Mouse (Mus musculus) neural tube, embryonic 13.5 days (tissue): ENCODE data around the gene Gfral. TPM values are rescaled to one million over a fixed set of nuclear protein-coding genes. Genes with fewer than 3 reads are reported as not detected.
A peak's percentile ranks its signal among the peaks of the same experiment; 100 is the strongest.
"Not testable (repeated sequence)": the region's sequence is repeated elsewhere in the genome, so short reads cannot be mapped to it uniquely, and the experiment has no call there.

Source experiments
- ATAC-seq: fragments of 200-750 bp; cut with Nextera tagmentation; 2 replicates; pipeline ENCODE4 v1.8.0; 2017; ENCODE audit warnings: low read depth, mild to moderate bottlenecking, moderate TSS enrichment, moderate library complexity
- H3K27ac ChIP-seq: fragments of 300-500 bp; sonication (generic); replicated peaks from 2 replicates; pipeline ENCODE4 v1.5.1; 2015; ENCODE audit warnings: moderate library complexity, mild to moderate bottlenecking, inconsistent platforms
- H3K27me3 ChIP-seq: fragments of 300-500 bp; sonication (generic); 2 replicates; pipeline ENCODE4 v1.6.1; 2015; ENCODE audit warnings: mild to moderate bottlenecking, inconsistent platforms
- H3K36me3 ChIP-seq: fragments of 300-500 bp; sonication (generic); 2 replicates; pipeline ENCODE4 v1.6.1; 2015; ENCODE audit warnings: mild to moderate bottlenecking, inconsistent platforms
- H3K4me1 ChIP-seq: fragments of 300-500 bp; sonication (generic); replicated peaks from 2 replicates; pipeline ENCODE4 v1.6.1; 2015; ENCODE audit warnings: inconsistent platforms
- H3K4me2 ChIP-seq: fragments of 300-500 bp; sonication (generic); 2 replicates; pipeline ENCODE4 v1.6.1; 2015; ENCODE audit warnings: inconsistent platforms, mild to moderate bottlenecking, moderate library complexity
- H3K4me3 ChIP-seq: fragments of 300-500 bp; sonication (generic); 2 replicates; pipeline ENCODE4 v1.5.1; 2015; ENCODE audit warnings: mild to moderate bottlenecking, inconsistent platforms
- H3K9ac ChIP-seq: fragments of 300-500 bp; sonication (generic); 2 replicates; pipeline ENCODE4 v1.6.1; 2015; ENCODE audit warnings: moderate library complexity, mild to moderate bottlenecking, inconsistent platforms
- H3K9me3 ChIP-seq: fragments of 300-500 bp; sonication (generic); 2 replicates; pipeline ENCODE4 v1.6.1; 2016; ENCODE audit warnings: inconsistent platforms
- WGBS: fragments of 180-500 bp; shearing (Covaris S2); methylation state at CpG from one replicate; pipeline ENCODE4 v1.1.7; 2015; 5-methylcytosine and 5-hydroxymethylcytosine counted together
- polyA plus RNA-seq: library from polyadenylated mRNA; unstranded; fragments of >200 nt; fragmentation: Nextera tagmentation; extraction: Ambion mirVana; gene quantifications from 2 replicates; pipeline ENCODE4 v1.2.1, GENCODE M21; 2015

The Gfral gene
- polyA plus RNA-seq, 1 experiment from 2014 or later, result not detected

DNA sequence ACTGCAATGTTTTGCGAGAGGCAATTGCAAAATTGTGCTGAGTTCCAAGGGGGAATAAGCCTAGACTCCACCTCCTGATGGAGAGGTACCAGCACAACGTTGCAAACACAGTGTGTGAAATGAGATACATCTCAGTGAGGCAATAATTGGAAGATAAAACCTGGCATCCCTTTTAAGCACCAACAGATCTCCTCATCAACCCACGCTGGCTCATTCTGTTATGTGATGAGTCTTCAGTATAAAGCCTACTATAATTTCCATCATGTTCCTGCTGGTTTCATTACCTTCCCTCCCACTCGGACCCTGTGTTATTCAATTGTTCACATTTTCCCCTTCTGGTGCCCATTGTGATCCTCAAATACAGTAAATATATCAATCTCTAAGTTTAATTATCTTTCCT is 1.2 kb upstream of the Gfral start:
- no peak for ATAC-seq

GRCm38 (mm10) chr9:76196917-76197316 is 16.5 kb downstream of the Gfral start:
- no peak for ATAC-seq
- H3K9me3 ChIP-seq, result no peaks in the 10 kb centered on the region
- H3K4me2 ChIP-seq, result no peak overlapping the region
- H3K27ac ChIP-seq, result no peak overlapping the region
- H3K36me3 ChIP-seq, result no peaks in the 10 kb centered on the region
- 91% methylated on average over 4 of the region's 4 CpGs for WGBS
- H3K9ac ChIP-seq, result no peak overlapping the region
- H3K27me3 ChIP-seq, result no peaks in the 10 kb centered on the region
- no peak overlapping the region for H3K4me3 ChIP-seq
- H3K4me1 ChIP-seq, result no peaks in the 10 kb centered on the region

More for the DNA sequence above, 1.2 kb upstream of the Gfral start:
- H3K4me3 ChIP-seq, result no peak overlapping the region
- 67% methylated on average over 4 of the region's 4 CpGs for WGBS
- no peaks in the 10 kb centered on the region for H3K27me3 ChIP-seq
- H3K27ac ChIP-seq, result no peak overlapping the region
- H3K9ac ChIP-seq, result no peak overlapping the region
- no peak overlapping the region for H3K4me2 ChIP-seq
- no peaks in the 10 kb centered on the region for H3K9me3 ChIP-seq
- no peaks in the 10 kb centered on the region for H3K36me3 ChIP-seq
- no peaks in the 10 kb centered on the region for H3K4me1 ChIP-seq

GRCm38 (mm10) chr9:76179221-76179620 is 34.2 kb downstream of the Gfral start:
- Histone ChIP-seq H3K27ac (no peak overlapping the region), H3K4me3 (no peak overlapping the region), H3K9me3 (no peaks in the 10 kb centered on the region), H3K4me1 (no peaks in the 10 kb centered on the region), H3K9ac (no peak overlapping the region), H3K27me3 (no peaks in the 10 kb centered on the region), H3K36me3 (no peaks in the 10 kb centered on the region), H3K4me2 (no peak overlapping the region)
- no peak for ATAC-seq

DNA sequence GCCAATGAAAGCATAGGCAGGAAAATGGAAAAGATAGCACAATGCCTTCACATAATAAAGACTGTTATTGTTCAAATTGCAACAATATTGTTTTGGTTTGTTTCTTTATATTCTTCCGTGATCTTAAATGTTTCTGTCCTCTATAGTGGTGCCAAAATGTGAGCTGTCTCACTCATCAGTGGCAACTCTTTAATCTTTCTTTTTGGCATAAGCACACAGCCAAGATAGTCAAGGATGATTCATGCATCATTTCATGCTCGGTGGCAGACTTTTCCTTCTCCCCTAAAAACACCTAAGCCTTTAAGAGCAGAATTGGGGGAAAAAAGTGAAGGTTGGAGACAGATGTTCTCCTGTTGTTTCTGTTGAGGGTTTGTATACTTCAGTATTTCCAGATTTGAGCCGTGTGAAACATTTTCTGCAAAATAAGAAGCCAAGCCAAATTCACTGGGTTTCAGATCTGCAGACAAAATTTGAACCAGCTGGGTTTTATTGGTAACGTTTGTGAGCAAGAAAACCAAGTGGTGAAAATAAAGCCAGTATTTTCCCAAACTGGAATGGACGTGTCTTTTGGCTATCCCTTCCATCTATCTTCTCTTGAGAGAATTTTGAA is 40.7 kb downstream of the Gfral start:
- Histone ChIP-seq H3K4me3 (no peak overlapping the region), H3K9ac (no peak overlapping the region), H3K27me3 (no peaks in the 10 kb centered on the region), H3K9me3 (no peaks in the 10 kb centered on the region), H3K36me3 (no peaks in the 10 kb centered on the region), H3K4me2 (no peak overlapping the region), H3K4me1 (no peaks in the 10 kb centered on the region), H3K27ac (no peak overlapping the region)
- no peak for ATAC-seq
- WGBS, result 82% methylated on average over 5 of the region's 5 CpGs

DNA sequence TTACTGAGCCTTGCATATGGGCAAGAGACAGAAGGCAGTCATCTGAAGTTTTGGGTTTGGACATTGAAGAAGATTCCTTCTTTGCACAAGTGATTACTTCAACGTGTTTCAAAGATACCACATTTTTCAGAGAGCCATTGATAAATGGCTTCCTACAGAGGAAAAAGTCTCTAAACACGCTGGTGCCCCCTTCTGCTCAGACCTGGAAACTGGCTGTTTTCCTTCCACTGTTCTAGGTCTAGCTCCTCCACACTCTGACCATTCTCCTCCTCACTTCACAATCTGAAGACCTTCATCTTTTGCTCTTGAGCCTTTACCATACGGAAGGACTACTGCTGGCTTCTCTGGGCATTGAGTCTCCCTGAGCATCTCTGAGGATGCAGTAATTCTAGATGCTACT is 45.1 kb downstream of the Gfral start:
- Histone ChIP-seq H3K9ac (no peak overlapping the region), H3K4me1 (no peaks in the 10 kb centered on the region), H3K4me2 (no peak overlapping the region), H3K9me3 (no peaks in the 10 kb centered on the region), H3K36me3 (no peaks in the 10 kb centered on the region), H3K27ac (no peak overlapping the region), H3K4me3 (no peak overlapping the region), H3K27me3 (no peaks in the 10 kb centered on the region)
- WGBS, result 55% methylated on average over 3 of the region's 3 CpGs
- ATAC-seq, result no peak

DNA sequence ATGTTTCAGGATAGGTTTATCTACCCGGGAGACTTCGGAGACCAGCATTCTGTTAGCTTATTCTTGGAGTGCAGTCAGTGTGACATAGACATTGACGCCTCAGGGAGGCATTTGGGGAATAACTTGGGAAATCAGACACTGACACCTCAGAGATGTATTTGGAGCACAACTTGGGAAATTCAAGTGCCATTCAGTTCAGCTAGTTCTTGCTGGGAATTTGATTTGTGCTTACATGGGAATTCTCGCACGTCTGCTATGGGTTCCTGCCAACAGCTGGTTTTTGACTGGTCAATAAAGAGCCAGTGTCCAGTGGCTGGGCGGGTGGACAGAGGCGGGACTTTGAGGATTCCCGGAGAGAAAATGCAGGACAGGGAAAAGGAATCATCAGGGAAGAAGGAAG is 51.0 kb downstream of the Gfral start:
- 70% methylated on average over 8 of the region's 8 CpGs for WGBS
- H3K4me2 ChIP-seq, result no peak overlapping the region
- ATAC-seq, result no peak
- no peaks in the 10 kb centered on the region for H3K36me3 ChIP-seq
- H3K4me1 ChIP-seq, result no peaks in the 10 kb centered on the region
- no peaks in the 10 kb centered on the region for H3K27me3 ChIP-seq
- no peak overlapping the region for H3K9ac ChIP-seq
- no peak overlapping the region for H3K27ac ChIP-seq
- no peak overlapping the region for H3K4me3 ChIP-seq
- no peaks in the 10 kb centered on the region for H3K9me3 ChIP-seq

DNA sequence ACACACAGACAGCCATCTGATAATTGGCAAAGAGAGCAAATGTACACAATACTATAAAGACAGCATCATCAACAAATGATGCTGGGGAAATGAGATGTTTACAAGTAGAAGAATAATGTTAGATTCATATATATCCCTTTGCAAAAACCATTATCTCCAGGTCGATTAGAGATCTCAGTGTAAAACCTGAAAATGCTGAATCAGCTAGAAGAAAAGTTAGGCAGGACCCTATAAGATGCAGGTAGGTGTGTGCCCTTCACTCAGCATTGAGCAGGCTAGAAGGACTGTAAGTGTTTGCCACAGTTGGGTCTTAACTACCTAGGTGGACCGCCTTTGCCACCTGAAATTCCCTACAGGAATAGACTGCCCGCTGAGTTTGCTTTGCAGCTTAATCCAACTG is 67.9 kb downstream of the Gfral start:
- ATAC-seq, result no peak
- WGBS, result 69% methylated on average over 3 of the region's 3 CpGs

GRCm38 (mm10) chr9:76138378-76139109 is 74.9 kb downstream of the Gfral start:
- H3K4me3 ChIP-seq, result no peak overlapping the region
- H3K9ac ChIP-seq, result no peak overlapping the region
- ATAC-seq, result peak; percentile 59; the same call in 1 of the 2 replicates
- no peaks in the 10 kb centered on the region for H3K36me3 ChIP-seq
- 69% methylated on average over 3 of the region's 3 CpGs for WGBS
- no peaks in the 10 kb centered on the region for H3K27me3 ChIP-seq
- no peak overlapping the region for H3K4me2 ChIP-seq
- H3K9me3 ChIP-seq, result no peaks in the 10 kb centered on the region
- no peak overlapping the region for H3K27ac ChIP-seq
- no peaks in the 10 kb centered on the region for H3K4me1 ChIP-seq

More for the DNA sequence above, 67.9 kb downstream of the Gfral start:
- no peaks in the 10 kb centered on the region for H3K27me3 ChIP-seq
- H3K4me2 ChIP-seq, result no peak overlapping the region
- no peak overlapping the region for H3K27ac ChIP-seq
- H3K36me3 ChIP-seq, result no peaks in the 10 kb centered on the region
- no peaks in the 10 kb centered on the region for H3K9me3 ChIP-seq
- no peaks in the 10 kb centered on the region for H3K4me1 ChIP-seq
- no peak overlapping the region for H3K4me3 ChIP-seq
- no peak overlapping the region for H3K9ac ChIP-seq

- no peak overlapping the region for H3K9ac ChIP-seq
- no peaks in the 10 kb centered on the region for H3K36me3 ChIP-seq
- WGBS, result 78% methylated on average over 6 of the region's 6 CpGs
- H3K4me2 ChIP-seq, result no peak overlapping the region
- H3K4me1 ChIP-seq, result no peaks in the 10 kb centered on the region
- no peaks in the 10 kb centered on the region for H3K9me3 ChIP-seq
- no peak for ATAC-seq
- no peak overlapping the region for H3K4me3 ChIP-seq
- H3K27me3 ChIP-seq, result no peaks in the 10 kb centered on the region
- no peak overlapping the region for H3K27ac ChIP-seq
Observed at GRCm38 (mm10) chr9:76134042-76134441, 79.4 kb downstream of the Gfral start.

DNA sequence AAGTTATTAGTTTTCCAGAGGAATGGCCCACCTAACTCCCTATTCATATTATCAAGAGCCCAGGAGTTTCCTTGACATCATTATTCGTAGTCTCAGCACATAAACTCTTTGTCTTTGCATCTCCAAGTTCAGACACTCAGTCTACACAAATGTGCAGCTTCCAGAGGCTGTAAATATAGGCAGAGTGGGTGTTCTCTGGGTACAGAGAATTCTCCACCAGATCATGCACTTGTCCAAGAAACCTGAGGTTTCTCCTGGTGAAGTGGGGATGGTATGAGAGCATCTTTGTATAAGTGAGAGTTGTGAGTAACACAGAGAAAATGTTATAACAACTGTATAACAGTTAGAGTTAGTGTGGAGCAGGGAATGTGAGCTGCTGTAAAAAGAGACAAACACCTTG is 84.1 kb downstream of the Gfral start:
- no peak for ATAC-seq
- H3K36me3 ChIP-seq, result no peaks in the 10 kb centered on the region
- H3K4me2 ChIP-seq, result no peak overlapping the region
- no peak overlapping the region for H3K4me3 ChIP-seq
- H3K4me1 ChIP-seq, result no peaks in the 10 kb centered on the region
- H3K27ac ChIP-seq, result no peak overlapping the region
- no peaks in the 10 kb centered on the region for H3K9me3 ChIP-seq
- no peak overlapping the region for H3K9ac ChIP-seq
- 76% methylated on average over 1 of the region's 1 CpGs for WGBS
- H3K27me3 ChIP-seq, result no peaks in the 10 kb centered on the region

- Histone ChIP-seq H3K36me3 (no peaks in the 10 kb centered on the region), H3K9me3 (no peaks in the 10 kb centered on the region), H3K27me3 (no peaks in the 10 kb centered on the region), H3K4me2 (no peak overlapping the region), H3K4me3 (no peak overlapping the region), H3K4me1 (no peaks in the 10 kb centered on the region), H3K9ac (no peak overlapping the region), H3K27ac (no peak overlapping the region)
- no peak for ATAC-seq
- WGBS, result 78% methylated on average over 4 of the region's 4 CpGs
Observed at GRCm38 (mm10) chr9:76124249-76124648, 89.2 kb downstream of the Gfral start.

- not testable (repeated sequence) for H3K27me3 ChIP-seq, ATAC-seq
Observed at GRCm38 (mm10) chr9:76122888-76123287, 90.6 kb downstream of the Gfral start.

More at GRCm38 (mm10) chr9:76122888-76123287, 90.6 kb downstream of the Gfral start:
- not testable (repeated sequence) for H3K4me2 ChIP-seq, H3K36me3 ChIP-seq, H3K4me1 ChIP-seq, H3K27ac ChIP-seq, H3K9me3 ChIP-seq, H3K4me3 ChIP-seq, H3K9ac ChIP-seq
- 4% methylated on average over 2 of the region's 2 CpGs for WGBS
